ENCODE assay signal across 8 mouse cellular contexts in genomic region chr12:83632680-83633025, GRCm38 (mm10). TPM values are rescaled to one million over a fixed set of nuclear protein-coding genes. Genes with fewer than 3 reads are reported as not detected.
DNase-seq lines count a peak whose midpoint lies in the region; ATAC-seq and TF ChIP-seq lines count a peak whose summit lies in the region.

No protein-coding gene starts in this region.

- ATAC-seq in embryonic facial prominence, embryonic 12.5 days (ENCODE audit: insufficient number of reproducible peaks, insufficient read depth, low FRiP score, low TSS enrichment): peak; percentile 61

- DNase-seq in 3T3-L1 (ENCODE audit: low read depth, low spot score): peak; percentile 57
- DNase-seq in adrenal gland, adult 2 months: peak; percentile 66
- DNase-seq in heart, adult 2 months: peak; percentile 60 to 63
- DNase-seq in kidney, adult 8-10 months: peak; percentile 30 to 31
- DNase-seq in liver: peak; percentile 62
- DNase-seq in natural killer cell, adult 2 months (ENCODE audit: low spot score in 2 of 2): peak; percentile 36 to 46
- peak; percentile 23 for DNase-seq in telencephalon, adult 2 months (ENCODE audit: low read depth, low spot score)

- peak overlapping the region; percentile 62 for H3K4me2 ChIP-seq in embryonic facial prominence, embryonic 12.5 days (replicated peaks)

- H3K4me1 ChIP-seq in embryonic facial prominence, embryonic 12.5 days: peaks cover 6% of the 10 kb centered on the region; the same call in 1 of the 2 replicates
- peaks cover 5% of the 10 kb centered on the region; the same call in 1 of the 2 replicates for H3K4me1 ChIP-seq in heart, adult 2 months (ENCODE audit: control insufficient read depth, insufficient read depth, low read length)

- H3K27me3 ChIP-seq in embryonic facial prominence, embryonic 12.5 days: no peaks in the 10 kb centered on the region
- H3K27me3 ChIP-seq in heart, adult 2 months (ENCODE audit: control insufficient read depth, insufficient read depth, low read length): no peaks in the 10 kb centered on the region

- peak overlapping the region; percentile 98 for H3K9ac ChIP-seq in embryonic facial prominence, embryonic 12.5 days
- peak overlapping the region; percentile 96 for H3K9ac ChIP-seq in heart, adult 2 months (ENCODE audit: low read depth, low read length)

- peak overlapping the region; percentile 93 for H3K27ac ChIP-seq in embryonic facial prominence, embryonic 12.5 days
- peak overlapping the region; percentile 93 for H3K27ac ChIP-seq in heart, adult 2 months

- peaks cover 20% of the 10 kb centered on the region for H3K36me3 ChIP-seq in embryonic facial prominence, embryonic 12.5 days
- peaks cover 20% of the 10 kb centered on the region for H3K36me3 ChIP-seq in heart, adult 2 months (ENCODE audit: control insufficient read depth, insufficient read depth, low read length)

- intact Hi-C loops in heart, adult 2 months (cut with DNase I): loop anchor here (5.0 to 10.0 kb wide), 2 partner anchors 55 to 652 kb away; partner anchors contain the start of genes Psen1 and Ptgr2

- under 1% methylated on average over 20 of the region's 20 CpGs for WGBS in embryonic facial prominence, embryonic 12.5 days
- 0% methylated on average over 20 of the region's 20 CpGs for WGBS in heart, adult 2 months

- peaks cover 6% of the 10 kb centered on the region; the same call in 1 of the 2 replicates for H3K79me2 ChIP-seq in heart, adult 2 months (replicated peaks; ENCODE audit: control insufficient read depth, insufficient read depth, low read length)

- TF ChIP-seq CTCF in heart, adult 2 months (IDR thresholded peaks at IDR 0.05): no peak

- no peak for TF ChIP-seq EP300 in heart, adult 2 months (IDR thresholded peaks at IDR 0.05; ENCODE audit: insufficient read depth, low read depth, low read length)

- no peaks in the 10 kb centered on the region for H3K9me3 ChIP-seq in embryonic facial prominence, embryonic 12.5 days

- peak overlapping the region; percentile 92 for H3K4me3 ChIP-seq in embryonic facial prominence, embryonic 12.5 days
- H3K4me3 ChIP-seq in heart, adult 2 months: peak overlapping the region; percentile 70

- TF ChIP-seq POLR2A in heart, adult 2 months (IDR thresholded peaks at IDR 0.05; ENCODE audit: insufficient read depth, low read depth, low read length): no peak

RNA-seq across cellular contexts. Expression of gene Rbm25, which starts 1.6 kb away (rescaled TPM):
- total RNA-seq in adrenal gland, adult 2 months (2021): 100 to 1,000 TPM in 1 of 2 experiments, 10 to 100 TPM in 1; 76.6 to 102 TPM
- polyA plus RNA-seq in adrenal gland, adult 2 months (2012; rRNA removed): 15.9 and 17.0 TPM in 2 replicates
- polyA plus RNA-seq in embryonic facial prominence, embryonic 12.5 days (2016; fragmentation: Nextera tagmentation; extraction: Ambion mirVana): 304 and 305 TPM in 2 replicates
- 10 to 100 TPM; 37.3 to 49.6 TPM for total RNA-seq in heart, adult 2 months (2021)
- polyA plus RNA-seq in heart, adult 2 months (2012; rRNA removed): 27.4 and 58.5 TPM in 2 replicates

RNA-seq across cellular contexts. Expression of gene Zfyve1, which starts 35.6 kb away (rescaled TPM):
- 10 to 100 TPM; 31.0 to 35.0 TPM for total RNA-seq in adrenal gland, adult 2 months (2021)
- polyA plus RNA-seq in adrenal gland, adult 2 months (2012; rRNA removed): 20.3 and 21.1 TPM in 2 replicates
- polyA plus RNA-seq in embryonic facial prominence, embryonic 12.5 days (2016; fragmentation: Nextera tagmentation; extraction: Ambion mirVana): 27.0 and 31.6 TPM in 2 replicates
- 10 to 100 TPM; 13.4 to 15.3 TPM for total RNA-seq in heart, adult 2 months (2021)
- polyA plus RNA-seq in heart, adult 2 months (2012; rRNA removed): 10.0 and 17.7 TPM in 2 replicates

RNA-seq across cellular contexts. Expression of gene Psen1, which starts 55.3 kb away (rescaled TPM):
- 10 to 100 TPM; 64.4 to 97.6 TPM for total RNA-seq in adrenal gland, adult 2 months (2021)
- polyA plus RNA-seq in adrenal gland, adult 2 months (2012; rRNA removed): 9.7 and 15.6 TPM in 2 replicates
- polyA plus RNA-seq in embryonic facial prominence, embryonic 12.5 days (2016; fragmentation: Nextera tagmentation; extraction: Ambion mirVana): 59.5 and 64.2 TPM in 2 replicates
- 10 to 100 TPM; 35.1 to 38.0 TPM for total RNA-seq in heart, adult 2 months (2021)
- 16.8 and 24.5 TPM in 2 replicates for polyA plus RNA-seq in heart, adult 2 months (2012; rRNA removed)

Comparison
In these comparisons a context has a peak if more than half of its experiments do, and no peak if none do; other contexts are left out.
1. Peak in every context shown above with its lines: DNase-seq, ATAC-seq, H3K4me3 ChIP-seq and H3K27ac ChIP-seq.